Mouse (Mus musculus): ENCODE data around the gene Kirrel. TPM values are rescaled to one million over a fixed set of nuclear protein-coding genes. Genes with fewer than 3 reads are reported as not detected.

Kirrel gene
- not detected in 4 replicates for total RNA-seq (2023)

DNA sequence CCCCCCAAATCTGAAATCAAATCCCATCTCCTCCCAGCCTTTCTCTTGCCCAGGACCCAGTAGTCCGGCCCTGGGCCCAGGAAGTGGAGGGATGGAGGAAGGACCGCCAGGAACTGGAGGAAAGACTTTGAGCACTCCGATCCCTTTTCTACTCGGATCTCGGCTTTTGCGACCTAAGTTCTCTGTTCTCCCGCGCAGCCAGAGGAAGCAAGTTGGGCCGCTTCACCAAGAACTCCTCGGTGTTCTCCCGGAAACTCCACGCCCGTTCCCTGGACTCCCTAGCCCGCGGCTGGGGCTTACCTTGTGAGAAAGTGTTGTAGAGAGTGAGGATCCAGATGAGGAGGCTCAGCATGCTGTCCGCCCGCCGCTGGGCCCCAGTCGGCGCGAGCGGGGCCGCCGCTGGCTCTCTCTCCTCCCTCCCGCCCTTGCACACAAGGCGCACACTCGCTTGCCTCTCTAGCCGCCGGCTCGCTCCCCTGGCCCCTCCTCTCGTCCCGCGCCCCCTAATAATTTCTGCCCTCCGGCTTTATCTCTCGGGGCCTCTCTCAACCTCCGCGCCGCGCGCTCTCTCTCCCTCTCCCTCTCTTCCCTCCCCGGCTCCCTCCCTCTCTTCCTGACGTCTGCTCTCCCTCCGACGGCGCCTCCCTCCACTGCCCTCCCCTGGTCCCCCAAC is at the start of gene Kirrel:
TSS of gene Kirrel (minus strand) at position 652 of the 673 bp plus-strand sequence.

Other genes starting within 250 kb of the Kirrel start
- 92.2 to 115 TPM (median 100 TPM) in 4 replicates for gene Cd1d1, start 175.3 kb downstream of the Kirrel start, total RNA-seq (2023)
- gene Fcrls, start 89.0 kb upstream of the Kirrel start, total RNA-seq (2023) = 0.35 TPM in 1 of 4 replicates, not detected in the others
- 2.3 to 4.0 TPM (median 3.2 TPM) in 4 replicates for gene Cd5l, start 183.1 kb upstream of the Kirrel start, total RNA-seq (2023)
- 356 to 391 TPM (median 365 TPM) in 4 replicates for gene Fcrl1, start 201.6 kb upstream of the Kirrel start, total RNA-seq (2023)

Measured in B cell, adult 62 days (primary cell).